Mouse (Mus musculus) CH12F3 (cell line): Measurements from ENCODE around the gene Dazl.
"Not testable (repeated sequence)": the region's sequence is repeated elsewhere in the genome, so short reads cannot be mapped to it uniquely, and the experiment has no call there.

Experiments
- in situ Hi-C: fragments of 300-500 bp; cut with MboI; formaldehyde crosslinking; loops from 2 replicates; pipeline ENCODE4 v1.14.3; 2020; ENCODE audit warnings: low sequenced_read_pairs

Gene Dazl

GRCm38 (mm10) chr17:50292661-50293171 is 720 bp downstream of the Dazl start:
- in situ Hi-C loops, result no loop called here

DNA sequence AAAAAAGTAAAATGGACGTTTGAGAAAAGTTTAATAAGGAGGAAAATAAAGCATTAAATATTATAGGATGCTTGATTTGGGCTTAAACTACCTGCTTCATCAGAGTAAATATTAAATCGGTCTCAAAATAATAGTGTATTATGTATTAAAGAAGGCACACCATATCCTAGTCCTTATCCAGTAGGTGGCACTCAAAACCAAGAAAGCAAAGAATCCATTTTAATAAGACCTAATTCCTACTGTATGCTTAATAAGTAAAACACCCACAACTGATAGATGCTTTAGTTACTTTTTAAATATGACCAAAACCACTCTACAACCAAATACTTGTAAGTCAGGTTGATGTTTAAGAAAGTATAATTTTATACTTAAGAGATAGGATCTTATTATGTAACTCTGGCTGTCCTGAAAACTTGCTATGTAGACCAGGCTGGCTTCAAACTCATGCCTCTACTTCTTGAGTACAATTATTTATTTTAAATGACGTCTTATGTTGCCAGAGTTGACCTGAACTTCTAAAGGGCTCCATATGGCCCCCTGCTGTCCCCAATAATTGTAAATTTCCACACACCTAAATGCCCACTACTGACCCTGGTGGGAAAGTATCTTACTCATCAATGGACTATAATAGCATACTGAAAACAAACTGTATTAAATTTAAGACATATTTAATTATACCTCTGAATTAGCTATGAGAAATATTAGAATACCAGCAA is 1.8 kb downstream of the Dazl start:
- in situ Hi-C loops, result no loop called here

GRCm38 (mm10) chr17:50284845-50285244 is 8.6 kb downstream of the Dazl start:
- in situ Hi-C loops, result no loop called here

DNA sequence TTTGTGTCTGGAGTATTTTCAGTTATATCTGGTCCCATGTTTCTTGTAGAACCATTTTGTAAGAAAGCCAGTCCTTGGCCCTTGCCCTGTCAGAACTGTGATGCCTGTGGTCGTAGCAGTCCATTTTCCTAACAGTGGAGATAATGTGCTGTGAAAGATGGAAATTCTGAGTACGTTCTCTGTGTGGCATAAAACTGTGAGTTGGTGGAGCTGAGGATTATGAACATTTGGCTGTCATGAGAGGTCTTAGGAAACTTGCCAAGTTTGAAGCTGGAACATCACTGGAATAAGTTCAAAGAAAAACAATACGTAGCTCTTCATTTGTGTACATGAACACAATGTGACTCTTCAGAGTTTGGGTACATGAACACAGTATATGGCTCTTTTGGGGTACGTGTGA is 31.8 kb downstream of the Dazl start:
- in situ Hi-C loops, result not testable (repeated sequence)

- in situ Hi-C loops, result no loop called here
Measured at GRCm38 (mm10) chr17:50260856-50261255, 32.6 kb downstream of the Dazl start.

GRCm38 (mm10) chr17:50246605-50247004 is 46.8 kb downstream of the Dazl start:
- in situ Hi-C loops, result no loop called here

GRCm38 (mm10) chr17:50244675-50245074 is 48.8 kb downstream of the Dazl start:
- in situ Hi-C loops, result no loop called here

GRCm38 (mm10) chr17:50243326-50243725 is 50.1 kb downstream of the Dazl start:
- in situ Hi-C loops, result no loop called here

GRCm38 (mm10) chr17:50237818-50238610 is 55.4 kb downstream of the Dazl start:
- in situ Hi-C loops, result loop anchor here (10.0 kb wide), 1 partner anchor 273 kb away; no protein-coding TSS in a partner anchor

DNA sequence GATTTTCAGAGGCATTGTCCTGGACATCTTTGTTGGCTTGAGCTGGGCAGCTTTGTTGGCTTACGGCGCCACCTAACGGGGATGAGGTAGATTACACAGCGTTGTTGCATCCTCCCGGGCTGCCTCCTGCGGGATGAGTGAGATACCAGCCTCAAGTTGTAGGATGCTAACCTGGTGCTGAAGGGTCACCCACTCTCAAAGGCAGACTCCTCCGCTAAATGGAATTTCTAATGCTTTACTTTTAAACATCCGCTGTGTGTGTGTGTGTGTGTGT is 56.1 kb downstream of the Dazl start:
- in situ Hi-C loops, result loop anchor here (10.0 kb wide), 1 partner anchor 273 kb away; no protein-coding TSS in a partner anchor

GRCm38 (mm10) chr17:50236702-50237435 is 56.6 kb downstream of the Dazl start:
- in situ Hi-C loops, result loop anchor here (10.0 kb wide), 1 partner anchor 272 kb away; no protein-coding TSS in a partner anchor

DNA sequence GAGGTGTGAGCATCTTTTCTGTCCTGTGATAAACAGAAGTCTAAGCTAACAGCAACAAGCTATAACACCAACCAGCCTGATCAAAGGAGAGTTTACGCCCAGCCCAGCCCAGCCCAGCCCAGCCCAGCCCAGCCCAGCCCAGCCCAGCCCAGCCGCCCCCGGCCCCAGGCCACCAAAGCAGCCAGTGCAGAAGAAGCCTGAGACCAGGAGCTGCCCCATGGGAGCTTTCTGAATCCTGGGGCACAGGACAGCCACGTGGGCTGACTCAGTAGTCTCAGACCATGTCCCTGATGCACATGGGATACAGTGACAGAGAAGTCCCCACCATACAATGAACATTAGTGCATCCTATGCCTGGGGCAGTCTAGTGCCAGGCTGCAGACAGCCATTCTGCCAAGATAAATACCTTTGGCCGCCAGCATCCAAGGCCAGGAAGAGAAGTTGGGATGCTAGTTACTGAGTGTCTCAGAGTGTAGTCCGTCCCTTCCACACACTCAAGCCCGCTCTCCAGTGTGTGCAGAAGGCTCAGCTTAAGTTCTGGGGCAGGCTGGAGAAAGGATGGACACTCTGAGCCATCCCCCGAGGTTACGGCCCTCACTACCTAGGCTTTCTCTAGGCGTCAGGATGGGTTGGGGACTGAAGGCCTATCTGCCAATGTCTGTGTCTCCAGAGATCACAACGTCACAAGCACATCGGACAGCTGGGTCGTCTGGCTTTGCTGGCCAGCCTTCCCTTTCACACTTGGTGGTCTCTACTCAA is 57.3 kb downstream of the Dazl start:
- in situ Hi-C loops, result loop anchor here (10.0 kb wide), 1 partner anchor 271 kb away; no protein-coding TSS in a partner anchor

DNA sequence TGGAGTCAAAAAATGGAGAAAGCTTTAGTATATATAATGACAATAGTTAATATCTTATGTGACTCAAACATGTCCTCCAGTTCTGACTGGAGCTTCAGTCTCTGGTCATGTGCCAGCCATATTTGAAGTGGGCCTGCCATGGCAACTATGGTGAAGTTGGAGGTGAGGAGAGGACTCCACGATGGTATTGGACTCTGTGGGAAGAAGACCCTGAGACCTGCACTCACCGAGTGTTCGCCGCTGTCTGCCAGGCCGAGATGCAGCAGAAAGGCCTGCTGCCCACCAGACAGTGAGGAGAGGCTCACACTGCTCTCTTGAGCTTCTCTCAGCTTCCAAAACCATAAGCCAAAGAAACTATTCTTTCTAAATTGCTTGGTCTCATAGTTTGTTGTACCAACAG is 59.5 kb downstream of the Dazl start:
- in situ Hi-C loops, result loop anchor here (10.0 kb wide), 1 partner anchor 269 kb away; no protein-coding TSS in a partner anchor

GRCm38 (mm10) chr17:50232821-50233220 is 60.6 kb downstream of the Dazl start:
- in situ Hi-C loops, result loop anchor here (10.0 kb wide), 1 partner anchor 268 kb away; no protein-coding TSS in a partner anchor

GRCm38 (mm10) chr17:50231206-50231605 is 62.2 kb downstream of the Dazl start:
- in situ Hi-C loops, result loop anchor here (10.0 kb wide), 1 partner anchor 266 kb away; no protein-coding TSS in a partner anchor

DNA sequence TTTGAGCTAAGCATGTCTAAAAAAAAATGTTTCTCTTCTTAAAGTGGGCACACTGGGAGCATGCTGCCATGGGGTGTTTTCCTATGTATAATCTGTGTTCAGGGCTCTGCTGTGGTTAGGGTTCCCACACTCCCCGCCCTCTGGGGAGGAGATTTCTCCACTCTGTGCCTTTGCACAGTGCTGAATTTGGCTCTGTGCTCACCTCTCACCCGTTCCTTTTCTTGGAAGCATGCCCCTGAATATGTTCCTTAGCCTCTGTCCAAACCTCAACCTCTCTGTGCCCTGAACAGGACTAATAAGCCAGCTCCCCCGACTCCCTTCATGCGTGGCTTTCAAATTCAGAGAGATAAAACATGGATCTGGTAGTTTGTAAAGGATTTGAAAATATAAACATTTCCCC is 63.9 kb downstream of the Dazl start:
- in situ Hi-C loops, result no loop called here
